Mouse (Mus musculus) thymus, postnatal 14 days (tissue): Measurements from ENCODE around the gene Vdac1.

ENCODE experiments used
- DNase-seq: peaks from one replicate; pipeline ENCODE4 v3.0.0; 2021

Vdac1 gene

DNA sequence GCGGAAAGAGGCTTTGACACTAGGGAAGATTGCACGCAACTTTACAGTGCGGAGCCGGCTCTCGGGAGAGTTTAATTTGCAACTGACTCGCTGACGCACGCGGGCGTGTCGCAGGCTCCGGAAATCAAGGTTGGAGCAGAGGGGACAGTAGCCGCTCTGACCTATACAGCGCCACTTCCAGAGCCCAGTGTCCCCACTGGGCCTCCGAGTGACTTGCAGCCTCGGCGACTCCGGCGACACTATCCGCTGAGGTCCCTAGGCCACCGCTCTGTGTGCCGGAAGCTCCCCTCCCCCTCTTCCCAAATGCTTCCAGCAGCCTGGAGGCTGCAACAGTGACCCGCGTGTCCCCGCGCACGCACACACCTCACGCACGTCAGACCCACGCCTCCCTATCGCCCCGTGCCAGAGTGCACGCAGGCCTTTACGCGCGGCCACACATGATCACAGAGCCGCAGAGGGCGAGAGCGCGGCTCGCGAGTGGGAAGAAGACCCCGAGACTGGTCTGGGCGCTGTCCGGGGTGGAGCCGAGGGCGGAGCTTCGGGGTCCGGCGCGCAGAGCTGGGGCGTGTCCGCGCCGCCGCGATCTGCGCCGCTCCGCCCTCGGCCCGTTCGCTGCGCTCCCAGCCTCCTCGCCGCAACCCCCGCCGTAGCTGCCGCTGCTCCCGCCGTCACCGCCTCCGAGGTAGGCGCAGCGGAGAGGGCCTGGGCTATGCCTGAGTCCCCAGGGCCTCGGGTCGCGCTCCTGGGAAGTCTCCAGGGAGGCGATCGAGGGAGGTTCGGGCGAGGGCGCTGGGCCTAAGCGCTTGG, at the start of gene Vdac1:
Vdac1 (plus strand) TSS at position 390 of the 807 bp plus-strand sequence.
- DNase-seq = peak; percentile 91

DNA sequence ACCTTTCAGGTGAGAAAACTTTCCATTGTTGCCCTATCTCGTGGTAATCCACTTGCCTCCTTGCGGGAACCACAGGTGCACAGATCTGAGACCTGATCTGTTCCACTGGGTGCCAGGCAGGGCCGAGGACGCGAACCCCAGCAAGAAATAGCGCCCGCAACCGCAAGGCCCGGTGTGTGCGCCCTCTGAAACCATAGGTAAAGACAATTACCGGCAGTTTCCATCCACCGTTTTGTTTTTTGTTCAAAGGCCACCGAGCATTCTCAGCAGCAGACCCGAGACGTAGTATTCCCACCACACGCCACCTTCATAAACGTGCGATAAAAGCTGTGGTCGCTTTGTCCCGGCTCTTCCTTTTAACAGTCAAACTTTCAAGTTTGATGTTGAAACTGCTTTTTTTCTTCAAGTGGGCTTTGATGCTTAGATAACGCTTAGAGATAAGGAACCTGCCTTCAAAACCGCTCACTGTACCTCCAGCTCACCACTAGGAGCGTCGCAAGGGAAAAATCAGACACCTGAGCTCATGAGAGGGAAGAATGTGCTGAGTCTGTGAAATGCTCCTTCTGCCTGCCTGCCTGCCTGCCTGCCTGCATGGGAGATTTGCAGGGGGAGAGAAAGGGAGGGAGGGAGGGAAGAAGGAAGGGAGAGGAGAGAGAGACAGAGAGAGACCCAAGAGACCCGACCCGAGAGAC, 46.4 kb upstream of the Vdac1 start:
- peak; percentile 95 for DNase-seq

GRCm38 (mm10) chr11:52318445-52318844, 42.2 kb upstream of the Vdac1 start:
- DNase-seq = peak; percentile 86

GRCm38 (mm10) chr11:52319664-52320063, 41.0 kb upstream of the Vdac1 start:
- peak; percentile 60 for DNase-seq

DNA sequence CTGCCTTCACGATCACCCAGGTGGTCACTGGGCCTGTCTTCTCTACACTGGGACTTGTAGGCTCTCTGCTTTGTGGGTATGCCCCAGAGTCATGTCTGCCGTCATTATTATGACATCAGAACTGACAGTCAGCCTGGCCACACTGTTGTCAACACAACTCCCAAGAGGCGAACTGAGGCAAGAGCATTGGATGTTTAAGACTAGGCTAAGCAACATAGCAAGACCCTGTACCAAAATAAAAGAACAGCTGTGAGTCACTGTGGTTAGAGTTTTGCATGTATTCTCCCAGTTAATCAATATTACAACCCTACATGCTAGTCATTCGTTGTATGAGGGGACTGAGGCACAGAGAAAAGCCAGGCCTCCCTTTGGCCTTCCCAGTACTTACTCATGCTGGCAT, 40.1 kb upstream of the Vdac1 start:
- DNase-seq = no peak

GRCm38 (mm10) chr11:52321540-52321939, 39.1 kb upstream of the Vdac1 start:
- DNase-seq = peak; percentile 54

DNA sequence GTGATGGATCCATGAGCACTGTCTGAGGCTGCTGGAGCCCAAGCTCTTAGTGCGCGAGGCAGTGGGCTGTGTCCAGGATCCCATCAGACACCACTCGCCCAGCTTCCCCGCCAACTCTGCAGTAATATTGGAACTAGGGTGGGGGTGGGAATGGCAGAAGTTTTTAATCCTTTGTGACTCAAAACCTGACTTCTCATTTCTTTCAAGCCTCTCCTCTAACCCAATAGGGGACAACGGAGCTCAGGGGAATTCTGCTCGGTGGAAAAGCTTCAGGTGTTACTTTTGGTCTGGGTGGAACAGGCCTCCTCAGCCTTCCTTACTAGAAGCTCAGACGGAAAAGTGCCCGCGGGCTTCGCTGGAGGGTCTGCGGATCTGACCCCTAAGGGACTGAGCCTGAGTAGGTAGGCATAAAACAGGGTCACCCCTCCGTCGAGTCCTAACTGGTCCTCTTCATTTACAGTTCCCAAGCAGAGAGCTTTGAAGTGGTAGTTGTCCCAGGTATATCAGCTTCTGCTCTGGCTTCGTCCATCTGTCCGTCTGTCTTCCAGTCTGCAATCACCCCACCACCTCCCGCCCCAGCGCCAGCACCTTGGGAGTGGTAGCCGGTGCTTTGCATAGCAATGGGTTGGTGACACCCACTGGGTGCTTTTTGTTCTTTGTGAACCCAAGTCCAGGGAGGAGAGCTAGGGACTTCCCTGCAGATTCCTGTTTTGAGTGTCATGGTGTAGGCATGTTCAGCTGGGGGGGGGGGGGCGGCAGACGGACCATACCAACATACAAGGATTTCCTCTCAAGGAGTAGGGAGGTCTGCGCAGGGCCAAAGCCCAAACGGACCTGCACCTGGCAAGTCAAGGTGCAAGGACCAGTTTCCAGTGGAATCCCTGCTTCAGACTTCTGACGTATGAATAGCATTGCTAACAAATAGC, 36.0 kb upstream of the Vdac1 start:
- DNase-seq = no peak

GRCm38 (mm10) chr11:52327313-52327712, 33.3 kb upstream of the Vdac1 start:
- no peak for DNase-seq

DNA sequence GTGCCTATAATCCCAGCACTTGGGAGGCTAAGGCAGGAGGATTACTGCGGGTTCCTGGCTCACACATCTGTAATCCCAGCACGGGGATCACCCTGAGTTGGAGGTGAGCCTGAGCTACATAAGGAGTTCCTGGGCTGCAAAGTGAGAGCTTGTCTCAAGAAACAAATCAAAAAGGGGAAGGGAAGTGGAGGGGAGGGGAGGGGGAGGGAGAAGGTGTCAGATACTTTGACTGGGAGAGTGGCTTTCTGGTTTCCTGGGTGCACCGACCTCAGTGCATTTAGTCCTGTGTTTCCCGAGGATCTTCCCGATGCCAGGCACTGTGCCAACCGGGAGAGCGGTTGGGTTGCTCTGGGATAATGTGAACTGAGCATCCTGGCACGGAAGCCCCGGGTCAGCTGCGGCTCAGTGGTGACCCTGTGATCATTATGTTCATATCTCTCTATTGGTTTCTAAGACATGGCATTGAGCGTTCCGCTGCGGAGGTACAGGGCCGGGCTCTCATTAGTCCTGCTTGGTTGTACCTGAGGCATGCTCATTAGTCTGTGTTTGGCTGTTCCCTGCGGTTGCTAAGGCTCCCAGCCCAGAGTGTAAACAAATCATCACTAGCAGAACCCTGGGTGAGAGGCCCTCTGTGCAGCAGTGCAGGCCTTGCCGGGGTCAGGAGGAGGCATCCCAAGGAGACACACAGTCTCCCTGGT, 28.1 kb upstream of the Vdac1 start:
- peak; percentile 60 for DNase-seq

GRCm38 (mm10) chr11:52333616-52334015, 27.0 kb upstream of the Vdac1 start:
- no peak for DNase-seq

DNA sequence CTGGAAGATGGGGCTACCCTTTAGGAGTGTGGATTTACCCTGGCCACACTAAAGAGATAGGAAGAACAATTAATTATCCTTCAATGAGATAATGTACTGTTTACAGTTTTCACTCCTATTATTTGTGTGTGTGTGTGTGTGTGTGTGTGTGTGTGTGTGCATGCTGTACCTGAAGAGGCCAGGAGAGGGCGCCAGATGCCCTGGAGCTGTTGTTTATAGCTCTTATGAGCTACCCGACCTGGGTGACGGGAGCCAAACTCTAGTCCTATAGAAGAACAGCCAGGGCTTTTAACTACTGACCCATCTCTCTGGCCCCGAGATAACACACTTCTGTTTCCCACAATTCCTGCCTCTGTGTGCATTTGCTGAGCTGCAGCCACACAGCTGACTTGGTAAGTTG, 25.4 kb upstream of the Vdac1 start:
- peak; percentile 66 for DNase-seq

- peak; percentile 85 for DNase-seq
These were observed 24.7 kb upstream of the Vdac1 start for GRCm38 (mm10) chr11:52335924-52336323.

- peak; percentile 80 for DNase-seq
These were observed 22.9 kb upstream of the Vdac1 start for GRCm38 (mm10) chr11:52337651-52338295.

- peak; percentile 24 for DNase-seq
These were observed 22.3 kb upstream of the Vdac1 start for GRCm38 (mm10) chr11:52338351-52338750.

- peak; percentile 51 for DNase-seq
These were observed 21.6 kb upstream of the Vdac1 start for GRCm38 (mm10) chr11:52339098-52339497.

DNA sequence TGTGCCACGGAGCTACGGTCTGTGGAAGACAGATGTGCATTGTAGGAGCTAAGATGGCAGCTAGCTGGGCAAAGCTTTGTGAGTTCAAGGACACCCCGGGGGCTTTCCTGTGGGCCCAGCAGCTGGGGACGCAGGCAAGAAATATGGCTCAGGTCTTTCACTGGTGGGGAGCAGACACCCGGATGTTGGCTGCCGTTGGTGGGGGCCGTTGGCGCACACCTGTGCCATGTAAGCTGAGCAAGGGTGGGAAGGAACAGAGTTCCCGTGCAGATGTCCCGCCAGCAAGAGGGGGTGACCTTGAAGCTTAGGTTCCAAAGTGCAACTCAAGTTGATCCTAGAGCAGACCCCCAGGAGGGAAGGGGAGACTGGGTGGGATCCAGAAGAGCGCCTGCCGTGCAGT, 21.1 kb upstream of the Vdac1 start:
- peak; percentile 94 for DNase-seq

- DNase-seq = peak; percentile 52
These were observed 20.4 kb upstream of the Vdac1 start for GRCm38 (mm10) chr11:52340123-52340864.

DNA sequence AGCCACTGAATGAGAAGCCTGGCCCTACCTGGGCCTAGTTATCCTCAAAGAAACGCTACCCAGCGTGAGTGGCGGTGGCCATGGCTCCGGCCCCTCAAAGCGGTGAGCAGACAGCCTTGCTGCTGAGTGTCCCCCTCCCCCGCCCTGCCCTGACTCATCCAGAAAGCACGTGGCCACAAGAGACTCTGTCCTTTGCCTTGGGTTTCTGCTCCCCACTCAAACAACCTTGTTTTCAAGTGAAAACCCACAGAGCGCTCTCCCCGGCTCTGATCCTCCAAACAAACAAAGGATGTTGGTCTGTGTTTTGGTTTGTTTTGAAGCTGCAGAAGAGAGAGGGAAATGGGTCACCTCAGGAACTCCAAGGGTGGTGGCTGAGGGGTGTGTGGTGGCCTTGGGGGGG, 19.7 kb upstream of the Vdac1 start:
- peak; percentile 86 for DNase-seq

DNA sequence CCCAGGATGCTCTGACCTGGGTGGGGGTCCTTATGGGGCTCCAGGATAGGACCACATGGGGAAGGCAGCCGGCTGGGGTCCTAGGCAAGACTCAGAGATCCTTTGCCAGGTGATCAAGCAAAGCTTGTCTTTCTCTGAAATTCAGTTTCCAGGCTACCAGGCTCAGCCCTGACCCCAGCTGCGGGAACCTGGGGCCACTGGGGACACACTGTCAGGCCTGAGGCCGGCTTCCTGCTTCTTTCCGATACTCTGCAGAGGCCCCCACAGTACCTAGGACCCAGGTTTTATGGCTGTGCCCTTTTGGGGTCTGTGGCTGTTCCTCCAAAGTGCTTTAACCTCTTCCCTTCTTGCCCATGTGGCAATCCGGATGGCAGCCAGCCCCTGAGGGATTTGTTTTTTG, 19.2 kb upstream of the Vdac1 start:
- peak; percentile 67 for DNase-seq

DNA sequence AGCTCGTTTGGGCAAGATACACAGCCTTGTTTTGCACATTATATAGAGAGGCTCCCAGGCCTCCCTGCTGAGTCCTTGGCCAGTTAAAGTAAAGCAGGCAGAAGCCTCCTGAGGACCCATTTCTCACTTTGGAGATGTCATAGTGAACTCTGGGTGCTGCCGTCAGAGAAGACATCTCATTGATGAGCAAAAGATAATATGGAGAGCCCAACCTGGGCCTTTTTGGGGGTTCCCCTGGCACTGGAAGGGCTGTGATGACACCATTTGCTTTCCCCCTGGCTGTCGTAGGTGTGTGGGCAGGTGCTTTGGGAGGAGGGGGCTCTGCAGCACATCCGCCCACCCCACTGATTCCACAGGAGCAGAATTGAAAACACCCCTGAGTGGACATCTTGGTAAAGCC, 18.4 kb upstream of the Vdac1 start:
- no peak for DNase-seq

DNA sequence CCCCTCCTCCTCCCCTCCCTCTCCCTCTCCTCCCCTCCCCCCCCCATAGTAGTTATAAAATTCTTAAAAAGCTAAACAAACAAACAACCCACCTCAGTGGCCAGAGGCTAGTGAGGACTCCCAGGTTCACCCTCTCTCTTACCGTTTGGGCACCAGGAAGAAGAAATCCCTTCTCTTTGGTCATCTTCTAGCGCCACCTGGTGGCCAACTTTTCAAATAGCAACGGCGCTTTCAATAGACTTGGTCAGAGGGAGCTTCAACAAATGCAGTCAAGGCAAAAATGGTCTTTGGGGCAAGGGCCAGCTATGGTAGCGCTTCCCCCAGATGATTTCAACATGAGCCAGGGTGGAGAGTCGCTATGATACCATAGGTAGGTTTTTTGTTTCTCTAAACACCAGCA, 17.5 kb upstream of the Vdac1 start:
- DNase-seq = peak; percentile 93
